Mouse (Mus musculus) megakaryocyte, adult 5-6 weeks (primary cell): ENCODE data around the gene Il18. TPM values are rescaled to one million over a fixed set of nuclear protein-coding genes. Genes with fewer than 3 reads are reported as not detected.
"Not testable (repeated sequence)": the region's sequence is repeated elsewhere in the genome, so short reads cannot be mapped to it uniquely, and the experiment has no call there.

Source experiments
- ATAC-seq: 2 replicates; pipeline ENCODE4 v1.8.0; 2016; ENCODE audit warnings: mild to moderate bottlenecking, inconsistent platforms; ENCODE audit not compliant: poor library complexity, severe bottlenecking
- total RNA-seq, 2 experiments: library from RNA; stranded (forward) in 1 of 2; stranded (reverse) in 1 of 2; fragments of 153-499, 151-499 nt in 1 of 2; fragments of 221-1000, 200-1000 nt in 1 of 2; gene quantifications; 2 replicates each; pipeline versions ENCODE4 v1.2.3 to v1.2.4; 2015 to 2017

The Il18 gene
- total RNA-seq, 2 experiments from 2014 or later: 10.2 to 20.1 TPM

GRCm38 (mm10) chr9:50602055-50602845 is 47.6 kb downstream of the Il18 start:
- ATAC-seq: no peak

GRCm38 (mm10) chr9:50603189-50603997 is 48.8 kb downstream of the Il18 start, which contains the start of the genes Sdhd and Timm8b:
Gene Sdhd (minus strand): TSS chr9:50603812.
Gene Timm8b (plus strand): TSS chr9:50603910.
- ATAC-seq: peak; percentile 93

GRCm38 (mm10) chr9:50603998-50604324 is 49.3 kb downstream of the Il18 start:
- no peak for ATAC-seq

- peak; percentile 13 for ATAC-seq
These were observed 49.7 kb downstream of the Il18 start for GRCm38 (mm10) chr9:50604338-50604737.

GRCm38 (mm10) chr9:50612115-50612514 is 57.5 kb downstream of the Il18 start:
- no peak for ATAC-seq

- ATAC-seq: no peak
These were observed 61.5 kb downstream of the Il18 start for GRCm38 (mm10) chr9:50616161-50616560.

GRCm38 (mm10) chr9:50616766-50617603 is 62.4 kb downstream of the Il18 start, which contains the start of the genes Pih1d2 and Nkapd1:
Gene Pih1d2 (plus strand): TSS chr9:50617321.
Gene Nkapd1 (minus strand): TSS chr9:50617464.
- peak; percentile 92 for ATAC-seq

- ATAC-seq: no peak
These were observed 63.2 kb downstream of the Il18 start for GRCm38 (mm10) chr9:50617794-50618330.

GRCm38 (mm10) chr9:50630903-50631302 is 76.3 kb downstream of the Il18 start:
- ATAC-seq: not testable (repeated sequence)

Other genes starting within 250 kb of the Il18 start
- gene Rpl10-ps3, start 209.9 kb upstream of the Il18 start, total RNA-seq (2015): 1,226 and 1,246 TPM in 2 replicates
- gene Rpl10-ps3, start 209.9 kb upstream of the Il18 start, total RNA-seq (2017): 95.0 and 249 TPM in 2 replicates
- not detected in 2 replicates for gene Plet1, start 60.3 kb upstream of the Il18 start, total RNA-seq (2015)
- not detected in 2 replicates for gene Plet1, start 60.3 kb upstream of the Il18 start, total RNA-seq (2017)
- 97.1 and 106 TPM in 2 replicates for gene Pts, start 26.1 kb upstream of the Il18 start, total RNA-seq (2015)
- gene Pts, start 26.1 kb upstream of the Il18 start, total RNA-seq (2017): 61.2 and 67.4 TPM in 2 replicates
- gene Bco2, start 354 bp downstream of the Il18 start, total RNA-seq (2015): 0.39 and 0.49 TPM in 2 replicates
- gene Bco2, start 354 bp downstream of the Il18 start, total RNA-seq (2017): 0.85 and 1.6 TPM in 2 replicates
- gene Tex12, start 6.5 kb downstream of the Il18 start, total RNA-seq (2015): not detected in 2 replicates
- not detected in 2 replicates for gene Tex12, start 6.5 kb downstream of the Il18 start, total RNA-seq (2017)
- gene Sdhd, start 49.0 kb downstream of the Il18 start, total RNA-seq (2015): 165 and 185 TPM in 2 replicates
- 130 and 132 TPM in 2 replicates for gene Sdhd, start 49.0 kb downstream of the Il18 start, total RNA-seq (2017)
- gene Timm8b, start 49.1 kb downstream of the Il18 start, total RNA-seq (2015): 78.7 and 89.2 TPM in 2 replicates
- 163 and 189 TPM in 2 replicates for gene Timm8b, start 49.1 kb downstream of the Il18 start, total RNA-seq (2017)
- gene Pih1d2, start 62.5 kb downstream of the Il18 start, total RNA-seq (2015): 0.48 TPM in 1 of 2 replicates, not detected in the other
- 0.40 TPM in 1 of 2 replicates, not detected in the other for gene Pih1d2, start 62.5 kb downstream of the Il18 start, total RNA-seq (2017)
- gene Nkapd1, start 62.6 kb downstream of the Il18 start, total RNA-seq (2015): 19.6 and 26.2 TPM in 2 replicates
- gene Nkapd1, start 62.6 kb downstream of the Il18 start, total RNA-seq (2017): 22.4 and 25.3 TPM in 2 replicates
- gene Dlat, start 105.0 kb downstream of the Il18 start, total RNA-seq (2015): 27.6 and 28.5 TPM in 2 replicates
- gene Dlat, start 105.0 kb downstream of the Il18 start, total RNA-seq (2017): 21.7 and 34.4 TPM in 2 replicates
- not detected in 2 replicates for gene Dixdc1, start 184.7 kb downstream of the Il18 start, total RNA-seq (2015)
- gene Dixdc1, start 184.7 kb downstream of the Il18 start, total RNA-seq (2017): not detected in 2 replicates
- not detected in 2 replicates for gene 2310030G06Rik, start 191.7 kb downstream of the Il18 start, total RNA-seq (2015)
- not detected in 2 replicates for gene 2310030G06Rik, start 191.7 kb downstream of the Il18 start, total RNA-seq (2017)
- gene Cryab, start 196.5 kb downstream of the Il18 start, total RNA-seq (2015): 1.8 and 3.9 TPM in 2 replicates
- 0.62 and 3.1 TPM in 2 replicates for gene Cryab, start 196.5 kb downstream of the Il18 start, total RNA-seq (2017)
- gene Hspb2, start 197.5 kb downstream of the Il18 start, total RNA-seq (2015): not detected in 2 replicates
- gene Hspb2, start 197.5 kb downstream of the Il18 start, total RNA-seq (2017): not detected in 2 replicates
- gene Fdxacb1, start 213.4 kb downstream of the Il18 start, total RNA-seq (2015): 5.8 and 6.4 TPM in 2 replicates
- gene Fdxacb1, start 213.4 kb downstream of the Il18 start, total RNA-seq (2017): 4.7 and 4.8 TPM in 2 replicates
- 13.1 and 14.3 TPM in 2 replicates for gene Alg9, start 220.2 kb downstream of the Il18 start, total RNA-seq (2015)
- 13.4 and 15.1 TPM in 2 replicates for gene Alg9, start 220.2 kb downstream of the Il18 start, total RNA-seq (2017)
- gene 1110032A03Rik, start 220.7 kb downstream of the Il18 start, total RNA-seq (2015): 14.7 and 15.1 TPM in 2 replicates
- 10.6 and 14.2 TPM in 2 replicates for gene 1110032A03Rik, start 220.7 kb downstream of the Il18 start, total RNA-seq (2017)